Mouse (Mus musculus) kidney, adult 8-10 months (tissue): Measurements from ENCODE around the gene Spred1.
"Not testable (repeated sequence)": the region's sequence is repeated elsewhere in the genome, so short reads cannot be mapped to it uniquely, and the experiment has no call there.

Source experiments
- DNase-seq, 2 experiments: peaks; one replicate each; pipeline ENCODE4 v3.0.0; 2022

The Spred1 gene

DNA sequence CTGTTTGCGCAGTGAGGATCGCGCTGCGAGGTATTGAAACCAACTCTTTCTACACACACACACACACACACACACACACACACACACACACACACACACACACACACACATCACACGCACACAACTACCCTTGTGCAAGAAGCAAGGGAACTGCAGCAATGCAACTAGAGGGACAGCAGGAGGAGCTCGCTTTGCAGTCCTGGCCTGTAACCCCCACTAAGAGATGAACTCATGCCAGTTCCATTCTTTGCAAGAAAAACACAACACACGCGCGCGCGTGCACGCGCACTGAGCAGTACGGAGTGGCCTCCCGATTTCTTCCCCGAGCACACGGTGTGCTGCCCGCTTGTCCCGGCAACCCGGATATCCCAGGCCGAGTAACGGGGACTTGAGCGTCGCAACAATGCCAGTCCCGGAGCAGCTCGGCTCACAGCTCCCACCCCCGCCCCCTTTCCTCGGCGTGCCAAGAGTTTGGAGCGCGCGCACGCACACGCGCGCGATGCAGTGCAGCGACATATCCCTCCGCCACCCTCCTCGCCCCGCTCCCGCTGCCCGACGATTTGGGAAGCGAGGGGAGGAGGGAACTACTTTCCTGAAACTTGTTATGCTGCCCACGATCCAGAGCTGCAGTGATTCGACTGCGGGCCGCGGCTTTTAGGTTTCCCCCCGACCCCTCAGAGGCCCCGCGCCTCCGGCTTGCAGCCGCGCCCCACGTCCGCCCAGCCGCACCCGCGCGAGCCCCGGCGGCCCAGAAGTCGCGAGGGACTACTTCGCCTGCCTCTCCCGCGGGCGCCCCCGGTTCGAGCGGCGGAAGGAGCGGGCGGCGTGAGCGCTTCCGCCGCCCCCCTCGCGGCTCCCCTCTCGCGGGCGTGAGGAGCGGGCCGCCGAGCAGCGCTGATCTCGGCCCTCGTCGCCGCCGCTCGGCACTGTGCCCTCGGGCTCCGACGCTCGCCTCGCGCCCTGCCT is 645 bp upstream of the Spred1 start:
- DNase-seq = peak; percentile 87

DNA sequence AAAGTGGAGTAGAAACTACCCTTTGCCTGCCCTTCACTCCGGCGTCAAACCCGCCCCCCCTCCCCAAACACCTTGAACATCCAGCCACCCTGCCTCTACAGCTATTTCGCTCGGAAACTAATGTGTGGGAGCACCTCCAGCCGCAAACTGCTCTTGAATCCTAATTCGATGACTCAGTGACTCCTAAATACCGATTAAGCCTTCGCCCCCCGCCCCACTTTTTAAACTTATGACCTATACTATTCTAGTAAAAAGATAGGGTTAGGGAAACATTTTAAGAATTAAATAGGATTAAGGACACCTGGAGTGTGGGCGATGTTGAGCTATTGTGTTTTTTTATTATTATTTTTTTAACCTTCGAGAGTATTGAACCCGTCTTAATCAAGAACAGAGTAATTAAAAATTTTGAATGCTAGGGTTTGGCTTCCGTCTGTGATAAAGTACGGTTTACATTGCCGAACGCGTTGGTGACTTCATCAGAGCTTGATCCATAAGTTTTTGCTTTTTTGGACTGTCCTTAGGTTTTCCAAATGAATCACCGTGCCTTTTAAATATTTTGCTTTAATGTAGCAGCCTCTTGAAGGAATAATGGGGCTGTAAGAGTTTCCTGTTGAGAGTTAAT is 921 bp downstream of the Spred1 start:
- DNase-seq = no peak

DNA sequence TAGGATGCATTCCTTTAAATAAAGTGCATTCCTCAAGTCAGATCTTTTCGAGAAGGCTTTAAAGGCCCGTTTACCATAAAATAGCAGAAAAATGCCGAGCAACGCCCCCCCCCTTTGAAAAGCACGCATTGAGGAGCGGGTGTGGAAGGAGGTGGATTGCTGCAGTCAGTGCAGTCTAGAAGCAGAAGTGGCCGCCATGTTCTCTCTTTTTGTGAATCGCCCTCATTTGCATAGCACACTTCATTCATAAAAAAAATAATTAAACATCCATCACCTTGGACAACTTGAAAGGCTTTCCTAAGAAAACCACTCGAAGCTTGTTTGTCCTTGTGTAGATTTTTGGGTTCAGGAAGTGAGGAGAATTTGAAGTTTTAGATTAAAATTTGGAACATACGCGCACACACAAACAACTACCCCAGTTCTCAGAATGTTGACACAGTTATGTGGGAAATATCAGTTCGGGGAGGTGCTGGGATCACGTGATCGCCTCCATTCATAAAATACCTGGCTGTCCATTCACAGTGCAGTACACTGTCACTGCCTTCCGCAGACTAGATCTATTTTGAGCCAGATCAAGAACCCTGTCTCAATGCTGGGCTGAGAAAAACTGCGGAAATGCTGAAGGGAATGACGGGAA is 1.6 kb downstream of the Spred1 start:
- DNase-seq = peak; percentile 49 to 60

DNA sequence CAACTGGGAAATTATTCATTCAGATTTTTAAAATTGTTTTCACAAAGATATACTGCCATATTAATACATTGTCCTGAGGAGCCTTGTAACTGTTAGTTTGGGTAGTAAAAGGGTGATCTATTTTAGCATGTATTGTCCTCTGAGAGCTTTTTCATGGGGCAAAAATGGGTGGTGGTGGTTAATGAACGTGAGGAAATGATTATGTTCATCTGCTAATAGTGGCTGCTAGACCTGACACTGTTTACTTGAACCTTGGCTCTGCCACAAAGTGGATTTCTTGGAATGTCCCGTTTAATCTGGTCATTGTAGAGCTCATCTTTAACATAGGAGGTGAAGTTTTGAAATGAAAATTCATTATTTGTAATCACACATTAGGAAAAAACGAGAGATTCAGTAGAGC is 2.5 kb downstream of the Spred1 start:
- DNase-seq = no peak

DNA sequence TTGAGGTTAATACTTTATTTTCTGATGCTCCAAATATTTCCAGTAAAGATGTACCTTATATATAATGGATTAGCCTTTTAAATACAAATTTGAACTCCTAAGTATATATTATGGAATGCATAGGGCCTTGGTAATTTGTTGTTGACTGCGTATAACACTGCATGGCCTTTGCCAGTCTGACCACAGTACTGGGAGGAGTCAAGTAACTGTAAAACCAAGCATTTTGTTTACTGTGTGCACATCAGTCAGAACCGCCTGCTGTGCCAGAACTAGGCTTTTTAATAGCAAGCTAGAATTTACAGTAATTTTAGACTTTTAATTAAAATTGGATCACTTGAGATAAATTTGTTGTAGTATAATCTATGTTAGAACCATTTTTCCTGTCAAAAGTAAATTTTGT is 3.7 kb downstream of the Spred1 start:
- DNase-seq = no peak

DNA sequence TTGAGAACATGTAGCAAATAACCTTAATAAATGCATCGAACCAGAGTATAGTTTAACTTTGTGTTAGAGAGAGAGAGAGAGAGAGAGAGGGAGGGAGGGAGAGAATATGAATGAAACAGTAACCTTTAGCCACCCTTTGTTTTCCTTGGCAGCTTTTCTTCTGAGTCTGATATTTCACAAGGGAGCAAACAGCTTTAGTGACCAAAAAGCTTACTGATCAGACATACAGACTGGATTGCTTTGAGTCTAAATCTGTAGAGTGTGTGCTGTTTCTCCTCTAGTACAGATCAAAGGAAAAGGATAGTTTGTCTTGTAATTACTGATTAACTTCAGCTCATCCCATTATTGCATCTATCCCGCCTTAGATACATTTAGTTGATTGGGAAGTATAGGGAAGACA is 8.0 kb downstream of the Spred1 start:
- peak in 1 of 2 experiments; percentile 28 for DNase-seq

DNA sequence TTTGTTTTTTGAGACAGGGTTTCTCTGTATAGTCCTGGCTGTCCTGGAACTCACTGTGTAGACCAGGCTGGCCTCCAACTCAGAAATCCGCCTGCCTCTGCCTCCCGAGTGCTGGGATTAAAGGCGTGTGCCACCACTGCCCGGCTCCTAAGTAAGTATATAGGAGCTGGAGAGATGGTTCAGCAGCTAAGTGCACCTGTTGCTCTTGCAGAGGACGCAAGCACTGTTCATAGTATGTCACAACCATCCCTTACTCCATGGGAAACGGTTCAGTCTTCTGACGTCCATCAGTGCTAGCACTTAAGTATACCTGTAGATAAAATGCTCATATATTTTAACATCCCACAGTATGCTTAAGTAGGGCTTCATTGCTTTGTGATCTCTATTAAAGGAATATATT is 9.9 kb downstream of the Spred1 start:
- not testable (repeated sequence) for DNase-seq

DNA sequence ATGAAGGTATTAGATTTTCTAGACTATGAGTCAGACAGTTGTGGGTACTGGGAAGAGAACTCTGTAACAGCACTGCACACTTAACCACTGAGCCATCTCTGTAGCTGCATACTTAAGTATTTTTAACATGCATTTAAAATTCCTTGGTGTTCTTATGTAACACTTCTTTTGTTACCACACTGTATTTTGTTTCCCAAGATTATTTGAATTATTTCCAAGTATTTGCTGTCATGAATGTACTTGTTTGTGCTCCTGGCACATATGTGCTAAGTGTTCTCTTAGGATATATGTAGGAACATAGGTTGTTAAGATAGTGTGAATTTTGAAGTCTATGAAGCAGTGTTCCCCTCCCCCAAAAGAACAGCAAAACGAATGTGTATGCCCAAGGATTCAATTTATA is 10.7 kb downstream of the Spred1 start:
- DNase-seq = no peak

DNA sequence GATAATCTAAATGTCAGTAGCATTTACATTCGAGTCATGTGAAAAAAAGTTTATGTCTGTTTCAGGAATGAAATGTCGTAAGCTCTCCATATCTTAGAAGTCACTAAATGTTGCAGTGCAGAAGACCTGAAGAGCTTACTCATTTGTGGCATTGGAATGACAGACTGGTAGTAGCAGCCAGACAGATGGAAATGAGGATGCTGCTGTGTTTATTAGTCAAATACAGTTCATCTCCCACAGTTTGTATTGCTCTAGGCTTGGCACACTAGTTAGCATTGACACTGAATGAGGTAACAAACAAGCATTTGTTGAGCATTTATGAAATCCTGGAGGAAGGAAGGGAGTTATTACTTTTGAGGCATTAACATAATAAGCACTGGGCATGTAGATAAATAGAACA is 12.4 kb downstream of the Spred1 start:
- DNase-seq = no peak

DNA sequence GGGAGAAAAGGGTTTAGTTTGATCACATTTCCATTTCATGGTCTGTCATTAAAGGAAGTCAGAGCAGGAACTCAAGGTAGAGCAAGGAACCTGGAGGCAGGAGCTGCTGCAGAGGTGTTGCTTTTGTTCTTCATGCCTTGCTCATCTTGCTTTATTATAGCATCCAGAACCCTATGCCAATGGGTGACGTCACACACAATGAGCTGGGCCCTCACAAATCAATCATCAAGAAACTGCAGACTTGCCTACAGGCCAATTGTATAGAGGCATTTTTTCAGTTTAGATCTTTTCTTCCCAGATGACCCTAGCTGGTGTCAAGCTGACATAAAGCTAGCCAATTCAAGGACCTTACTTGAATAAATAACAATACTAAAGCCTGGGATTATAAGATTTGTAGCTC is 16.6 kb downstream of the Spred1 start:
- DNase-seq = no peak

DNA sequence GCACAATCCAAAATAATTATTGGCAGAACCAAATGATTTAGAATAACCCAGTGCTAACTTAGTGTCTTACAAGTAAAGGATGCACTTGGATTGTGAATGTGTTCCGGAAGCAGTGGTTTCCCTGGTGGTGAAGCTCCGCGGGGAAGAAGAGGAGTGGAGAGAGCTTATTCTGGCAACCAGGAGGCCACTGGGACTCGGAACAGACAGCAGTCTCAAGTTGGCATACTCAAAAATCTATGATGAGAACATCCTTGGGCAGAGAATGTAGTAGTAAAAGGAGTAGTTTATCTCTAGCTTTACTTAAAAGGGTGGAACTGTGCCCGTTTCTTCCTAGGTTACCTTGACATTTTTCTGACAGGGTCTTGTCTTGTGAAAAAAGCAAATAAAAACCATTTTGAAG is 17.8 kb downstream of the Spred1 start:
- DNase-seq = no peak

DNA sequence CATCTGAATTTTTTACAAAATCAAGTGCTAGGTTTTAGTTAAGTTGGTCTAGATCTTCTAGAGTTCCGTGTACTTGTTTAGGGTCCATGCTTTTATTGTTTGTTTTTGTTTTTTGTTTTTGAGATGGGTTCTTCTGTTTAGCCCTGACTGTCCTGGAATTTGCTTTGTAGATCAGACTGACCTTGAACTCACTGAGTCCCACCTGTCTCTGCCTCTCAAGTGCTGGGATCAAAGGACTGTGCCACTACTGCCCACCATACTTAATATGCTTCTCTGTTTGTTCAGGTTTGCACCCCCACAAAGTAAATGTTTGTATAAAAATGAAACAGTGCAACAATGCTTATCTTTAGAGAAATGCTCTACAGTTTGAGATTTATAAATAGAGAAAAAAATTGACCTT is 18.8 kb downstream of the Spred1 start:
- no peak for DNase-seq

DNA sequence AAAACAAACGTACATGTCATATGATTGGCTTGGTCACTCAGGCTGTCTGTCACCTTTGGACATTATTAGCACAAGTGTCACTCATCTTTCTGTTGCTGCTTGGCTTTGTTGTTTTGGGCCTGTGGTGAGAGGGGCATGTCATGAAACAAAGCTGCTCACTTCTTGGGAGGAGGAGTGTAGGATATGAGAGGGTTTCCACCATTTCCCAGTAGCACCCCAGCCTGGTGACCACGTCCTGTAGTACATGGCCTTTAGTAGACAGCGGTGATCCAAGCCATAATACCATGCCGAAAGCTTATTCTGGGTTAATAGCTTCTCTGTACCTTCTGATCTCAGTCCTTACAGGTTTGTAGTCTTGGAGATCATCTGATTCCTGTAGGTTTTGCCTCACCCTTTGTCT is 21.9 kb downstream of the Spred1 start:
- no peak for DNase-seq

DNA sequence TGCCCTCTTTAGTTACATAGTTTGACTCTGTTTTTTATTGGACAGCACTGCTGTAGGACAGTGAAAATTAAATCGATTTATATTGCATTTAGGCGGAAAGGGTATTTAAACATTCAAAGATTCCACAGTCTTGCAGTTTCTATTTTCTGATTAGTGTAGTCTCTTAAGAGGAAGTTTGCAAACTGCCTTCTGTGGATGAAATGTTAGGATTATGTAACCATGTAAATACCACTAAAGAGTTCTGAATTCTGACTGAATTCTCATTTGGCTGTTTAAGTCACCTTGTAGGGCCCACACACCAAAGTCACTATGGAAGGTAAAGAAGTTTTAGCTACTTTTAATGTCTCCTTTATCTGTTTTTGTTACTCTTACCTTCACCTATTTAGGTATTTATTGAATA is 24.9 kb downstream of the Spred1 start:
- DNase-seq = no peak

DNA sequence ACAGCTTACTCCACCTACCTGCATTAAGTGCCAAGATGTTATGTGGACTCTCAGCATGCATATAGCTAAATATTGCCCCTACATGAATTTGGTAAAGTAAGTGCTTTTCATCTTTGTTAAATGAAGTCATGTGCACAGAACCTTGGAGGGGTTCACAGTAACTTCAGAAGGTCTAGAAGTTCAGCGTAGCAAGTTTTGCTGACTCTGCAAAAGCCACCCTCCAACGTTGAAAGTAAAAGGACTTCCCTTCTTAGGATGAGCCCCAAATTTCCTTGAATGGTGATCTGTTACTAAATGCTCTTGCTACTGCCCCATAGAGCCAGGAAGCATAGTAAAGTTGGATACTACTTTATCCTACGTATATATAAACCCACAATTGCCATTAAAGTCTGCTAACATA is 25.4 kb downstream of the Spred1 start:
- DNase-seq = no peak

DNA sequence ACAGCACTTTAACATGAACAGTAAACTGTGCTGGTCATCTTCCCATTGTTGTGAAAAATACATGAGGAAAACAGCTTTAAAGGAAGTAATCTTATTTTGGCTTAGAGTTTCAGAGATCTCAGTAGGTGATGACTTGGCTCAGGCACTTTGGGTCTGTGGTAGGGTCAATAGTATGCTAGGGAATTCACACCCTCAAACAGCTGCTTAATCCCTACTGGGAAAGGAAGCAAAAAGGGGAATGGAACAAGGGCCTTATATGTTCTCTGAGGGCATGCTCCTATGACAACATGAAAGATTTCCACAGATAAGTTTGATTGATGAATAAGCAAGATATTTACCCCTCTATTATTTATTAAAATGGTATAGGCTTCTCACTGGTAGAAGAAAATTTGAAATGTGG is 31.0 kb downstream of the Spred1 start:
- no peak for DNase-seq

DNA sequence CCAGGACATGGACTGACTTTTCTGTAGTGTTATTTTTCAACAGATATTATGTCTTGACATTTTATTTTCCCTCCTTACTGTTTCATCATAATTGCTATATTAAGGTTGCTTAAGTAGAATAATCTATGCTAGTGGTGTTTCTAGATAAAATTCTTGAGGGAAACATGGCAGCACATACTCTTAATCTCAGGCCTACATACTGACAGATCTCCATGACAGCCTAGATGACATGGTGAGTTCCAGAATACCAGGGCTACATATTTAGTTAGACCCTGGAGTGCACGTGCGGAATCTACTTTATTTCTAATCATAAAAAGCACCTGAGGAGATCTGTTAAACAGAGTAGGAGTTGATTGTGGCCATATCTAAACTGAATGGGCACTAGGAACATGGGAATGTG is 47.2 kb downstream of the Spred1 start:
- no peak for DNase-seq

DNA sequence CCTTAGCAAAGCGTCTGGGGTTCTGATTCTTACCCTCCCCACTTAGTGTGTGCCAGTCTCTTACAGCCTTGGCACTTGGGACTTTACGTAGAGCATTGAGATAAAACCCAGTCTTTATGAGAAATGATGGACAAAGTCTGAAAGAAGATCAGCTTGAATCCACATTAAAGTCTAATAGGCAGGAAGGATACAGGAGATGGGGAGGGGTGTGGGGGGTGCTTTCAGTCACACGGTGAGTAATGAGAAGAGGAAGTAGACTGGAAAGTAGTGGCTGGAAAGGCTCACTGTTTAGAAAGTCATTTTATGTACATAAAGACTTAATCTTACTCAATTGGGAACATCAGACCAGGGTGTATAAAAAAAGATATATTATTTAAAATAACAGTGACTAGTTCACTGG is 47.9 kb downstream of the Spred1 start:
- DNase-seq = no peak

DNA sequence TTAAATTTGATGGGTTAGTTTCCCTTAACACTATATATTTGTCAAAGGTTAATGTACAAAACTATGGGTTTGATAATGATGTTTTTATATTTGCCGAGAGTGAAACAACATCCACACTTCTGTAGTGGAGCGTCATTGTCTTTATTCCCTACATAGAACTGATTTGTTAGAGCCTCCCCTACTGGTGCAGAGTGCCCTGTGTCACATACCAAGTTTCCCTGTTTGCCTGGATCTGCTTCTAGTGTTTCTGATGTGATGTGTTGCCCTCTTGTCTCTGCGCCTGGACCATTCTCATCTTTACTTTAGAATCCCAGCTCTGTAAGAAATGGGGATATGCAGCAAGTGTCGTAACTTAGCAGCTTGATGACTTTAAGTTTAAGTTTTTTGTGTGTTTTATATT is 51.8 kb downstream of the Spred1 start:
- DNase-seq = no peak

DNA sequence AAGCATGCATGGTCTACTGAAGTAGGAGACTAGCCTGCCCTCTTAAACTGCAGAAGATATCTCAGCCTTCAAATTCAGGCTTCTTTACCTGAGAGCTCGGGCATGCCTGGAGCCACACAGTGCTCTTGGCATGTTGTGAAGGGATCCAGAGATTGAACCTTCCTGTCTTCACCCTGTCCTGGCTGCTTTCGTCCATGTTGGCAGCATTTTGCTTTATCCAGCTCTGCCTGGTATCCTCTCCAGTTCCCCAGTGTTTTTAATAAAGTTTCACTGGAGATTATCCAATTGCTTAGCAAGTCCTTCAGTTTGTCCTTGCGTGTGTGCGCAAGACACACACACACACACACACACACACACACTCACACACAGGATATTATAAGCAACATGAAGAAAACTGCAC is 54.9 kb downstream of the Spred1 start:
- no peak for DNase-seq

DNA sequence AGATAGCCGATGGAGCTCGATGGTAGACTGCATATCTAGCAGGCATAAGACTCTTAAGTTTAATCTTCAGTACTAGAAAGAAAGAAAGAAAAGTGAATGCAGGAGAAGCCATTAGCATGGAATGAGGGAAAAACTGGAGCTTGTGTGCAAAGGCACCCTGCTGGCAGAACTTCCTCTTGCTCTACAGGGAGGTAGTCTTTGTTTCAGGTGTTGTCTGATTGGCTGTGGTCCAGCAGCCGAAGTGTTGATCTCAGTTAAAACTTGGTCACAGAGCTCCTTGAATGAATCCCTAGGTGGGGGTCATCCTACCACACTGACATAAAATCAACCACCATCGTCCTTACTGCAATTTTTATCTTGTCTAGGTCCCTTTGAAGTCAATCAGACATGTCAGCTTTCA is 55.8 kb downstream of the Spred1 start:
- DNase-seq = no peak

DNA sequence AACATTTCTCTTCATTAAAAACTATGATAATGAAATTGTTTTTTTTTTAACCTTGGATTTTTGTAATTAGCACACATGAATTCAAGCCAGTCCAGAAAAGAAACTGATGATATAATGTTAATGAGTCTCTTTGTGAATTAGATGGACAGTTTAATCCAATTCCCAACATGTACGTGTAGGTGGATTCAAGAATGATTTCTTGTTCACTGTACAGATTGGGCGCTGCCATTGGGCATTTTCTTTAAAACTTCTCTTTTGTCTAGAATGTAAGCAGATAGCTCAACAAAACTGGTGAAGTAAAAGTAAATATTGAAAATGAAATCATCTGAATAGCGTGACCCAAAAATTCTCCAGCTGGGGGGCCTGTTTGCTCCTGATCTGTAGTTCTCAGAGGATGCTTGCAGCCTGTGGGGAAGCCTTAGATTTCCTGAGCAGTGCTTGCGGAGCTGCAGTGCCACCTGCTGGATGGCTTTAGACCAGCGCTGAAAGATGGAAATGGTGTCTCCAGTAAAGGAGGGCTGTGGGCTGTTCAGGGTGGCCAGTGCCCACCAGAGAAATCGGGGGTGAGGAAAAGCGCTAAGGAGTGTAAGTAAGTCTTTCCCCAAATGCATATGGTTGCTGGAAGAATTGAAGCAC is 59.2 kb downstream of the Spred1 start:
- peak; percentile 61 to 83 for DNase-seq

DNA sequence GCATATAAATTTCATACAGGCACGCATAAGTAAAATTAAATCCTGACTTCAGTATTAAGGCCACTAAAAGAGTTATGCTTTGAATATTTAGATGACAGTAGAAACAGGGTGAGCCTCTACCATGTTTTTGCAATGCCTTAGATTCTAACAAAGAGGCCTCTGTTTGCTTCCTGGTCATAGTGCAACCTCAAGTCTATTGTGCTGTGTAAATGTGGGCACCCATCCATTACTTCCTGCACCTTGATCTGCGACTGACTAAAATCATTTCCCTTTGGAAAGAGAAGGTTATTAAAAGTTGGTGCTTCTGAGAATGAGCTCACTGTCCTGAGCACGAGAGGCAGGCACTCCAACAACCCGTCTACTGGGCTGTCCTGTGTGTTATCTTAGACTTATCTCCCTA is 64.4 kb downstream of the Spred1 start:
- no peak for DNase-seq

DNA sequence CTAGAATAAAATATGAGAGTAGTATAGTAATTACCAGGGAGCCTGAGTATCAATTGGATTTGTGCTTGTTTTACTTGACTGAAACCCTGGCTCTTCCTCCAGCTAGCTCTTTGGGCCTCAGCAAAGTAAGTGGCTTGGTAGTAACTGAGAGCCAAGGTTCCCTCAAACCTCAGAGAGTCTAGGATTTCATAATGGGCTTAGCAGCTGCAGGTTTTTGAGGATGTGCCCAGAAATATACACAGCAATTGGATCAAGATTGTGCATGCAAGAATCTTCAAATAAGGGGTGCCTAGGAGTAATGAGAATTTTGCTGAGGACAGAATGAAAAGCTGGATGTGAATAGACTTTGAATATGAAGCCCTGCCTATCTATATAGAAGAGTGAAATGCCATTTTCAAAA is 69.7 kb downstream of the Spred1 start:
- no peak for DNase-seq
